Mouse (Mus musculus) kidney, postnatal 4 days (tissue): ENCODE data around the gene Kif1b.
A peak's percentile ranks its signal among the peaks of the same experiment; 100 is the strongest.

ENCODE experiments used
- DNase-seq, 2 experiments: peaks; one replicate each; pipeline ENCODE4 v3.0.0; 2021; ENCODE audit warnings: mixed read lengths in 2 of 2

Kif1b gene

GRCm38 (mm10) chr4:149314275-149314837 is 6.9 kb upstream of the Kif1b start:
- DNase-seq = no peak

GRCm38 (mm10) chr4:149313558-149314253 is 6.2 kb upstream of the Kif1b start:
- DNase-seq = no peak

- no peak for DNase-seq
Measured at GRCm38 (mm10) chr4:149311996-149312395, 4.5 kb upstream of the Kif1b start.

GRCm38 (mm10) chr4:149308491-149308820 is 963 bp upstream of the Kif1b start:
- no peak for DNase-seq

DNA sequence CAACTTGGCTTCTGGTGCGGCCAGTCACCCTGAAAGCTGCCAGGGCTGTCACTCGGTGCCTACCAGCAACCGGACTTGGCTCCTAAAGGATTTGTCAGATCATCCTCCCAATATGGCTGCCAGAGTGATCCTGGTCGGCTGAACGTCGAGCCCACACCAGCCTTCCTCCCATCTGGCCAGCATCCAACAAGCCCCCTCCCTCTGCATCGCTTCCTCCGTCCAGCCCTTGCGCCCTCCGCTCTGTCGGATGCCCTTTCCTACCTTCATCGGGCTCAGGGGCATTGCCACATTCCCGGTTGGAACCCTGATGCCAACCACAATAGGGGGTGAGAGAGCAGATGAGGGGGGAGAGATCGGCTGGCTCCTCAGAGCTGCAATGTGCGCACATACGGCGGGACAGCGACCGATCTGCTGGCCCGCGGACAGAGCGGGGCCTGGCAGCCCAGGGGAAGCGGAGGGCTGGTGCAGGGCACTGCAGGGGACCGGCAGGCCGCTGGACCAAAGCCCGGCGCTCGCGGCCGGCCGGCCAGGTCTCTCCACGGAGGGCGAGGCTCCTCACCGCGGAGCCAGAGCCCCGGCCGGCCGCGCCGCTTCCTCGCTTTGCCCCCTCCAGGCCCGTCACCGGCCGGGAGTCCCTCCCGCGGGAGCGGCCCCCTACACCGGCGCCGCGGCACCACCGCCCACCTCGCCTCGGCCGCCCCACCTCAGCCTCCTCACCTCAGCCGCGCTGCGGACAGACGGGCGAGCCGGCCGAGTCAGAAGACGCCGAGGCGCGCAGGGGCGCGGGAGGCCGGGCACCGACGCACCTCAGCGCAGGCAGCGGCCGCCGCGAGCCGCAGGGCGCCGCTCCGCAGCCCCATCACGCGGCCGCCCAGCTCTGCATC is 539 bp downstream of the Kif1b start:
- peak; percentile 74 to 81 for DNase-seq

- DNase-seq = no peak
Measured at GRCm38 (mm10) chr4:149305761-149306711, 1.5 kb downstream of the Kif1b start.

GRCm38 (mm10) chr4:149304466-149304865 is 3.0 kb downstream of the Kif1b start:
- no peak for DNase-seq

GRCm38 (mm10) chr4:149303502-149303901 is 4.0 kb downstream of the Kif1b start:
- no peak for DNase-seq

GRCm38 (mm10) chr4:149302751-149303150 is 4.7 kb downstream of the Kif1b start:
- DNase-seq = no peak

DNA sequence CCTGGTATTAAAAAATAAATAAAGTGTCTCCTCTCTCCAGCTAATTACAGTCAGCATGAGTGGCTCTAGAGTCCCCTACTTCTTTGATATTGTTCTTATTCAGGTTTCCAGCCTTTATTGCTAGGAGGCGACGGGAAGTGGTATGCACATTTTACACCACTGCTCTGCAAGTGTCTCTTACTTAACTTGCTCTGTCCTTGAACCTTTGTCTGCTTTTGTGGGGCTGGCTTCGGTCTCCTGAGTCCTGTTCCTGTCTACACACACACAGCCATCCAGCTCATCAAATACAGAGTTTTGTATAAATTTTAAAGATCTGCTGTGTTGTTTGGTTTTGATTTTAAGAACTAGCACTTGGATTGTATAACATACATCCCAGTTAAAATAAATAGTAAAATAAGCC is 5.4 kb downstream of the Kif1b start:
- no peak for DNase-seq

- DNase-seq = no peak
Measured at GRCm38 (mm10) chr4:149296501-149296900, 11.0 kb downstream of the Kif1b start.

- no peak for DNase-seq
Measured at GRCm38 (mm10) chr4:149292984-149293383, 14.5 kb downstream of the Kif1b start.

GRCm38 (mm10) chr4:149291061-149291460 is 16.4 kb downstream of the Kif1b start:
- no peak for DNase-seq

- DNase-seq = no peak
Measured at GRCm38 (mm10) chr4:149290157-149290750, 17.2 kb downstream of the Kif1b start.

DNA sequence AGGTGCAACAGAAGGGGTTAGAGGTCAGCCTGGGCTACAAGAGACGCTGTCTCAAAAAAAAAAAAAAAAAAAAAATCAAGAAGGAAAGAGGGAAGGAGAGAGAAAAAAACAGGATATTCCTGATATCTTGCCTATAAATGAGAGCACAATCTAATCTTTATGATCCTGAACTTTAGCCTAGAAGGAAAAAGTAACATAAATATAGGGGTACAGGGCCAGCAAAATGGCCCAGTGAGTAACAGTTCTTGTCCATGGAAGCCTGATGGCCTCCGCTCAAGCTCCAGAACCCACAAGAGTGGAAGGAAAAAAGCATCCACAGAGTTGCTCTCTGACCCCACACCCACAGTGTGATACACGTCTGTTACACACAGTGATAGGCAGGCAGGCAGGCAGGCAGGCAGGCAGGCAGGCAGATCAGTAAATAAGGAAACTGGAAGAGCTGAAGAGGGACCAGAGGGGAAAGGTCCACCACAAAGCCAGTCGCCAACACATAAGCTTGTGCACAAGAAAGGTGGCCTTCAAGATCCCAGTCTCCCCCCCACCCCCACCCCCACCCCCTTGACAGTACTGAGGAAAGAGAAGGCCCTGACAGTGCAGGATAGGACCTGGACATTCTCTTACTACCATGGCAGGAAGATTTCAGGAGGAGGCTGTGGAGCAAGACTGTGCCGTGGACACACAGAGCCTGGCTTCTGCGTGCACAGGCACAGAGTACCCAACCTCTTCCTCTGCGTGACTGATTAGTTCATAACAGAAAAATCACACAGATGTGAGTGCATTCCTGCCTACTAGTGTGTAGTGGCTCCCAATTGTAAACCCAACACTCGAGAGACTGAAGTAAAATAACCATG is 21.0 kb downstream of the Kif1b start:
- DNase-seq = no peak

- no peak for DNase-seq
Measured at GRCm38 (mm10) chr4:149285691-149286090, 21.8 kb downstream of the Kif1b start.

DNA sequence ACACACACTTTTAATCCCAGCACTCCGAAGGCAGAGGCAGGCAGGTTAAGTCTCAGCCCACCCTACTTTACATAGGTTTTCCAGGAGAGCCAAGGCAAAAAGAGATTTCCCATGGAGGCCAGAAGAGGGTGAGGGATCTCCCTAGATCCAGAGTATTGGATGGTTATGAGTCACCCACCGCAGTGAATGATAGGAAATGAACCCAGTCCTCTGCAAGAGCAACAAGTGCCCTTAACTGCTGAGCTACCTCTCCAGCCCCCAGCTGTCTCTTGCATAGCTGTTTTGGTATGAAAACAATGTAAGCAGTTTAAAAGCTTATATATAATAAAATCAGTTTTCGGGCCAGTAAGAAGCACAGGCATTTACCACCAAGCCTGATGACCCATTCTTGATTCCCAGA is 24.5 kb downstream of the Kif1b start:
- no peak for DNase-seq

DNA sequence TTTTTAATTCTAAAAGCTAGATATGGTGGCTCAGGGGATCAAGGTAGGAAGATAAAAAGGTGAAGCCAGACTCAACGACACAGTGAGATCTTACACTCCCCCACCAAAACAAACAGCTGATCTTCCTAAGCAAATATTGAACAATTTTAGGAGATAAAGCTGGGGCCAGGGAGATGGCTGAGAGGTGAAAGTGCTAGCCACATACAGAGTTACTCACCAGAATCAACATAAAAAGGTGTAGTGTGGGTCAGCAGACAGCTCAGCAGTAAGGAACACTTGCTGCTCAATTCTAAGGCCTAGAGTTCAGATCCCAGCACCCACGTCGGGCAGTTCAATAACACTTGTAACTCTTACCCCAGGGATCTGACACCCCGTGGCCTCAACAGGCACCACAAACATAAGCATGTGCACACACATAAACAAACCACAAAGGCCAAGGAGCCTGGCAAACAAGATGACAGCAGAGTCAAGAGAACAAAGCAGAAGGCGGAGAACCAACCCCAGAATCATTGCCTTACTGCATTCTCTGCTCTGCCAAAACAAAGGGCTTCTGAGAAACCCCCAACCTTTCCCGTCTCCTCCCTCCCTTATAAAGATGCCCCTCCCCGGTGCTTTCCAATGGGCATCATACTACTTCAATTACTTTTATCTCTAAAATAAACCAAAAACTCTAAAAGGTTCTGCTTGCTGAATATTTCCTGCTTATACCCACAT is 25.3 kb downstream of the Kif1b start:
- DNase-seq = no peak

DNA sequence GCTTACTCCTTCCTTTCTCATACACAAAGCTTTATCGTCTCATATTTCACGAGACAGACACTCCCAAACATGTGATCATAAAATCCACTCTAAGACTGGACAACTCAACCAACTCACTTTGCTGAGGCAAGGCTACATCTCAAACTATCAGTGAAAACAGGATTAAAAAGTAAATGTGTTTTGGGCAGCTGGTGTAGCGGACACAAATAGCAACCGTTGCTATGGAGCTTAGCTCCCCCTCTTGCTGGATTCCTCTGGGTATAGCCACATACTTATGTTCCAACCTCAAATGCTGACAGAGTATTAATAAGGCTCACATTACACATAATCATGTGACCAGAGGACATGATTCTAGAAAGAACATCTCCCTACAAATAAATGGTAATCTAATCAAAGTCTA is 29.9 kb downstream of the Kif1b start:
- peak in 1 of 2 experiments; percentile 24 for DNase-seq

DNA sequence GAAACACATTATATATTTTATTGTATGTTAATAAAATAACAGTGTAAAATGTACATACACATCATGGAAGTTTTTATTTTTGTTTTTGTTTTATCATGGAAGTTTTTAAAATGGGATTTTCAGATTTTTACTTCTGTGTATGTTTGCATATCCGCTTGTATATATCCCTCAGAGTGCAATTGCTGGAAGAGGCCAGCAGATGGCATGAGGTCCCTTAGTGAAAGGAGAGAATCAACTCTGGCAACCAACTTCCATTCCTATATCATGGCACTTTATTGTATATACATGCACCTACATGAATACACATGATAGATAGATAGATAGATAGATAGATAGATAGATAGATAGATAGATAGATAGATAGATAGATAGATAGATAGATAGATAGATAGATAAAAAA is 34.4 kb downstream of the Kif1b start:
- peak; percentile 43 to 52 for DNase-seq

DNA sequence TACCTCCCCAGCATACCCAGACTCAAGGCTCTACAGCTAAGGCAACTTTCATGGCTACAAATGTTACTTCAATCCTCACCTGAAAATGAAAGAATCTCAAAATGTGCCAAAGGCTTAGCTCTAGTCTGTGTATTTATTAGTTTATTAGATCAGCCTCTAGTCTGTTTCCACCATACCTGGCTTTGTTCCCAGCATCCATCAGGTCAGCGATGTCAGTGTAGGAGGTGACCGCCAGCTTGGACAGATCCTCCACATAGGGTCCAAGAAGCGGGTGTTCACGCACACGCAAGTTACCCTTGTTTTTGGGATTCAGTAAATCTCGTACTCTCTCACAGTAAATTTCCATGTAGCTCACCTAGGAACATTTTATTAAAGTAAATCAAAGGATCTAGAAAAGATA is 37.0 kb downstream of the Kif1b start:
- DNase-seq = no peak
